Mouse (Mus musculus) liver, postnatal 0 days (tissue): ENCODE measurements around the gene Safb. TPM values are rescaled to one million over a fixed set of nuclear protein-coding genes. Genes with fewer than 3 reads are reported as not detected.

Experiments
- ATAC-seq: fragments of 200-750 bp; cut with Nextera tagmentation; 2 replicates; pipeline ENCODE4 v1.8.0; 2017; ENCODE audit warnings: mild to moderate bottlenecking, moderate library complexity
- DNase-seq: peaks from one replicate; pipeline ENCODE4 v3.0.0-alpha.2; 2016
- H3K27ac ChIP-seq: fragments of 300-500 bp; sonication (generic); 2 replicates; pipeline ENCODE4 v1.5.1; 2014; ENCODE audit warnings: antibody characterized with exemption, moderate library complexity, mild to moderate bottlenecking, low read depth
- H3K27me3 ChIP-seq: fragments of 300-500 bp; sonication (generic); 2 replicates; pipeline ENCODE4 v1.6.1; 2014; ENCODE audit warnings: low read length, control low read depth, mixed read lengths; ENCODE audit not compliant: insufficient read depth
- H3K36me3 ChIP-seq: fragments of 300-500 bp; sonication (generic); replicated peaks from 2 replicates; pipeline ENCODE4 v1.6.1; 2014; ENCODE audit warnings: mild to moderate bottlenecking, control low read depth, low read length, moderate library complexity, mixed read lengths; ENCODE audit not compliant: insufficient read depth
- H3K4me1 ChIP-seq: fragments of 300-500 bp; sonication (generic); 2 replicates; pipeline ENCODE4 v1.6.1; 2014; ENCODE audit warnings: antibody characterized with exemption, mild to moderate bottlenecking, control low read depth; ENCODE audit not compliant: insufficient read depth
- H3K4me2 ChIP-seq: fragments of 300-500 bp; sonication (generic); 2 replicates; pipeline ENCODE4 v1.6.1; 2014; ENCODE audit warnings: low read depth, mild to moderate bottlenecking, low read length, moderate library complexity, mixed read lengths
- H3K4me3 ChIP-seq: fragments of 300-500 bp; sonication (generic); 2 replicates; pipeline ENCODE4 v1.5.1; 2014; ENCODE audit warnings: low read depth, low read length
- H3K9ac ChIP-seq: fragments of 300-500 bp; sonication (generic); replicated peaks from 2 replicates; pipeline ENCODE4 v1.6.1; 2014; ENCODE audit warnings: mild to moderate bottlenecking, moderate library complexity
- H3K9me3 ChIP-seq: fragments of 300-500 bp; sonication (generic); 2 replicates; pipeline ENCODE4 v1.6.1; 2016; ENCODE audit warnings: mild to moderate bottlenecking, control low read depth, low read length, mixed read lengths
- CTCF ChIP-seq: sonication (generic); IDR thresholded peaks from 2 replicates; pipeline ENCODE4 v1.5.1; 2016; ENCODE audit warnings: antibody characterized with exemption, low read depth
- EP300 ChIP-seq: IDR thresholded peaks from 2 replicates; pipeline ENCODE4 v1.6.1; 2016; ENCODE audit warnings: antibody characterized with exemption, low read depth, mild to moderate bottlenecking
- WGBS: fragments of 180-500 bp; shearing (Covaris S2); extraction: QIAGEN DNeasy Blood & Tissue Kit; methylation state at CpG from one replicate; pipeline ENCODE4 v1.1.7; 2014; ENCODE audit not compliant: insufficient replicate concordance; 5-methylcytosine and 5-hydroxymethylcytosine counted together
- polyA plus RNA-seq: library from polyadenylated mRNA; unstranded; fragments of >200 nt; fragmentation: Nextera tagmentation; extraction: Ambion mirVana; gene quantifications from 2 replicates; pipeline ENCODE4 v1.2.1, GENCODE M21; 2015

Gene Safb
- polyA plus RNA-seq, 1 experiment from 2014 or later, result 28.4 TPM

DNA sequence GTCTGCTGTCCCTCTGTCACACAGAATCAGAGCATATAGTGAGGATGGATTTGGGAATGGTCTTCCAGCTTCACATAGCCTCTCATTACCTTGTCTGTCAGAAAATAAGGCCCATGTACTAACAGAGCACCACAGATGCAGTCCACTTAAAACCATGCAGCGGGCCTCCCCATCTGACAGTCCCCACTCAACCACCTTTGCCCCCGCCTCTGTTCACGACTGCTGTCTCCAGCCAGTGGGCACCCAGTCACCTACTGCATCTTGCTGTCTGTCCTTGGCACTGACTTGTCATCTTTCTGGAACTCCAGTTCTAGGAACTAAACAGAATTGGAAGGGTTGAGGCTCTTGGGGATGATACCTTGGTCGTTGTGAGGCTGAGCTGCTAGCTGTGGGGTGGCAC is 4.3 kb downstream of the Safb start:
- no peaks in the 10 kb centered on the region for H3K9me3 ChIP-seq
- no peak overlapping the region for H3K27ac ChIP-seq
- H3K36me3 ChIP-seq, result peaks cover 65% of the 10 kb centered on the region
- H3K4me3 ChIP-seq, result no peak overlapping the region
- ATAC-seq (no peak), DNase-seq (no peak)
- H3K4me2 ChIP-seq, result no peak overlapping the region
- no peak overlapping the region for H3K9ac ChIP-seq
- no peak for TF ChIP-seq EP300
- TF ChIP-seq CTCF, result no peak
- H3K27me3 ChIP-seq, result no peaks in the 10 kb centered on the region
- H3K4me1 ChIP-seq, result peaks cover 16% of the 10 kb centered on the region
- 92% methylated on average over 4 of the region's 4 CpGs for WGBS

DNA sequence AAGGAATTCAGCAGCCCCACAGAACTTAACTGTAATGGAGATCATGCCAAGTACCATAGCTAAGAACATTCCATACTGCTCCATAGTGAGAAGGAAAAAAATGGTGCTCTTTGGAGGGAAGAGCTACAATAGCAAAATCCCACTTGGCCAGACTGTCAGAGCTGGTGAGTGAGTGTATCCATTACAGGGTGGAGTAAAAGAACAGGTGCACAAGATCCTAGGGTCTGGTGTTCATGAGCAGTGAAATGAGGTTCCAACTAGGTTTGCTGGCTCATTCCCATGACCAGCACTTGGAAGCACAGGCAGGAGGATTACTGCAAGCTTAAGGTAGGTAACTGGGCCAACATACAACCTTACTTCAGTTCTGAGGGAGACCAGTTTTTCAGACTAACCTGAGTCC is 7.9 kb downstream of the Safb start:
- no peak overlapping the region for H3K27ac ChIP-seq
- no peak for ATAC-seq

DNA sequence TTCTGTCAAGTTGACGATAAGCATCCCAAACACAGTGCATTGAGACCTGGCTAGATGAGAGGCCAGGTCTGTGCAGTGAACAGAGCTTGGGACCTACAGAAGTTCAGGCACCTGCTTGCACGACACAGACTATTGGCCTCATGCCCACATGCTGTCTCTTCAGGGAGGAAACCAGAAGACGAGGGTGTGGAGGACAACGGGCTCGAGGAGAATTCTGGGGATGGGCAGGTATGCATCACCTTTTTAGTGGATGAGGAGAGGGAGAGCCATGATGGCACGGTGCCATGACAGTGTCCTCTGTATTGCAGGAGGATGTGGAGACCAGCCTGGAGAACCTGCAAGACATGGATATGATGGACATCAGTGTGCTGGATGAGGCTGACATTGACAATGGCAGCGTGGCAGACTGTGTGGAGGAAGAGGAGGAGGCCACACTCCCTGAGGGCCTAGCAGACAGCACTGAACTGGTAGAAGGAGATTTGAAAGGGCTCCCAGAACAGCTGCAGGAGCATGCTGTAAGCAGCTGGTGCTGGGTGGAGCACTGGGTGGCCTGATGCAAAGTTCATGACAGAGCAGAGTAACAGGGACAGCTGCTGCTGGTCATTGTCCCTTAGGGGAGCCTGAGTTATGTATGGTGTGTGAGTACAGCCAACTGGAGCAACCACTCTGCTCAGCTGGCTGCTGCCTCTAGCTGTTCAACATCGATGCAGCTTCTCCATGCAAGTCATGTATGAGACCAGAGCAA is 9.1 kb downstream of the Safb start:
- H3K9ac ChIP-seq, result no peak overlapping the region
- H3K9me3 ChIP-seq, result no peaks in the 10 kb centered on the region
- no peak overlapping the region for H3K4me3 ChIP-seq
- TF ChIP-seq CTCF (no peak), EP300 (no peak)
- WGBS, result 90% methylated on average over 8 of the region's 8 CpGs
- ATAC-seq (no peak), DNase-seq (no peak)
- H3K27ac ChIP-seq, result no peak overlapping the region
- no peak overlapping the region for H3K4me2 ChIP-seq
- H3K36me3 ChIP-seq, result peaks cover 87% of the 10 kb centered on the region
- H3K27me3 ChIP-seq, result no peaks in the 10 kb centered on the region
- no peaks in the 10 kb centered on the region for H3K4me1 ChIP-seq

More for the DNA sequence above, 7.9 kb downstream of the Safb start:
- H3K9ac ChIP-seq, result no peak overlapping the region
- H3K4me3 ChIP-seq, result no peak overlapping the region
- DNase-seq, result no peak
- no peaks in the 10 kb centered on the region for H3K4me1 ChIP-seq
- H3K27me3 ChIP-seq, result no peaks in the 10 kb centered on the region
- no peak overlapping the region for H3K4me2 ChIP-seq
- TF ChIP-seq CTCF, result no peak
- TF ChIP-seq EP300, result no peak
- H3K36me3 ChIP-seq, result peaks cover 92% of the 10 kb centered on the region
- no peaks in the 10 kb centered on the region for H3K9me3 ChIP-seq

DNA sequence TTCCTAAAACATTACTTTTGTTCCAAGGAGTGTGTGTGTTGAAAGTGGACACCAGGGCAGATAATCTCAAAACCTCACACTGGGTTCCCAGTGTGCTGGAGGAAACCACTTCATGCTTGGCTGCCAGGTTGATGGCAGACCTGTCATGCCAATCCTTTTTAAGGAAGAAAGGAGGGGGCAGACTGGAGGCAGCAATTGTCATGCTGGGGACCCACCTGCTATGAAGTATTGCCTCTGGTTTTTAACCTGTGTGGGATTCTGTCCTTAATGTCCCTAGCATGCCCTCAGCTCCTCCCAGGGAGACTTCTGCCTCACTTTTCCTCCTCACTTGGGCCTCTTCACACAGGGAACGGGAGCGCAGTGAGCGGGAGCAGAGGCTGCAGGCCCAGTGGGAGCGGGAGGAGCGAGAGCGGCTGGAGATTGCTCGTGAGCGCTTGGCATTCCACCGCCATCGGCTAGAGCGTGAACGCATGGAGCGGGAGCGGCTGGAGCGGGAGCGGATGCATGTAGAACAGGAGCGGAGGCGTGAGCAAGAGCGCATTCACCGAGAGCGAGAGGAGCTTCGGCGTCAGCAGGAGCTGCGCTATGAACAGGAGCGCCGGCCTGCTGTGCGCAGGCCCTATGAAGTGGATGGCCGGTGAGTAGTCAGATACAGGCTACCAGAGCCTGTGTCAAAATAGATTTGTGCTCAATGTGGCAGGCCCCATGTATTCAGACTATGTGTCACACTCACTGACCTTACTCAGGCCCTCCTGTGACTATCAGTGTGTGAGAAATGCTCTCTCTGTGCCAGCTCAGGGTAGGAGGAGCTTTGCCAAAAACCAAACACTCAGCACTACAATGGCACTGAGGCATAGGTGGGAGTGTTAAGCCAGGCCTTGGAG is 18.8 kb downstream of the Safb start:
- TF ChIP-seq CTCF, result no peak
- TF ChIP-seq EP300, result no peak
- ATAC-seq (no peak), DNase-seq (no peak)
- Histone ChIP-seq H3K27ac (no peak overlapping the region), H3K36me3 (peaks cover 81% of the 10 kb centered on the region), H3K27me3 (no peaks in the 10 kb centered on the region), H3K4me1 (peaks cover 3% of the 10 kb centered on the region), H3K9ac (no peak overlapping the region), H3K9me3 (no peaks in the 10 kb centered on the region), H3K4me3 (no peak overlapping the region), H3K4me2 (no peak overlapping the region)
- 96% methylated on average over 28 of the region's 28 CpGs for WGBS

DNA sequence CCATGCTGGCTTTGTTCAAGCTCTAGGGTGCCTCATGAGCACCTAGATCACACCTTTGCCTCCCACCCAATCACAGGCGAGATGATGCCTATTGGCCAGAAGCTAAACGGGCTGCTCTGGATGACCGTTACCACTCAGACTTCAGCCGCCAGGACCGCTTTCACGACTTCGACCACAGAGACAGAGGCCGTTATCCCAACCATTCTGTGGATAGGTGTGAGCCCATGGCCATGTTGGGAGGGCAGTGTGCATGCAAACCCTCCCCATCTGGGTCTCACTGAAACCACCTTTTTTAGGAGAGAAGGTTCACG is 19.4 kb downstream of the Safb start:
- Histone ChIP-seq H3K4me2 (no peak overlapping the region), H3K36me3 (peaks cover 81% of the 10 kb centered on the region), H3K27me3 (no peaks in the 10 kb centered on the region), H3K4me3 (no peak overlapping the region), H3K9me3 (no peaks in the 10 kb centered on the region), H3K9ac (no peak overlapping the region), H3K27ac (no peak overlapping the region), H3K4me1 (peaks cover 9% of the 10 kb centered on the region)
- DNase-seq, result no peak
- 90% methylated on average over 9 of the region's 9 CpGs for WGBS
- no peak for ATAC-seq
- TF ChIP-seq CTCF, result no peak
- no peak for TF ChIP-seq EP300

DNA sequence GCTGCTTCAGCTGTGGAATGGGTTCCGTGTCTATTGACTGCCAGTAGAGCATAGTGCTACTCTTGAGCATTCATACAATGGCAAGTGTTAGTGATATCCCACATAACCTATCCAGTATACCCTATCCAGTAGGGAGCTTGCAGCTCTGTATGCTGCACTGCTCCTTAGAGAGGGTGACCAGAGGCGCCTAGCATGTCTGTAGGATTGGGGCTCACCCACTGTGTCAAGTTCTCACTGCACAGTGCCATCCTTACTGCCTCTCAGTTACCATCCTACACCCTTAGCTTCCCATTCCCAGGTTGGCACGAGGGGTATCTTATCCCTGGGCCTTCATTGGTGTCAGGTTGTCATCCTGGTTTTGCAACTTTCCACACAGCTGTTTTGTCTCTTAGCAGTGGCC is 19.8 kb downstream of the Safb start:
- ATAC-seq, result no peak
- WGBS, result 94% methylated on average over 3 of the region's 3 CpGs

More for the DNA sequence above, 19.8 kb downstream of the Safb start:
- DNase-seq, result no peak
- Histone ChIP-seq H3K27me3 (no peaks in the 10 kb centered on the region), H3K4me2 (no peak overlapping the region), H3K36me3 (peaks cover 78% of the 10 kb centered on the region), H3K9me3 (no peaks in the 10 kb centered on the region), H3K4me3 (no peak overlapping the region), H3K4me1 (peaks cover 9% of the 10 kb centered on the region), H3K27ac (no peak overlapping the region), H3K9ac (no peak overlapping the region)
- TF ChIP-seq EP300, result no peak
- no peak for TF ChIP-seq CTCF
